Mouse (Mus musculus) forebrain, embryonic 10.5 days (tissue): Measurements from ENCODE around the gene Tmem115. TPM values are rescaled to one million over a fixed set of nuclear protein-coding genes. Genes with fewer than 3 reads are reported as not detected.

Experiments used
- DNase-seq: peaks from one replicate; pipeline ENCODE4 v3.0.0-alpha.2; 2017; ENCODE audit warnings: low spot score; ENCODE audit errors: extremely low spot score
- H3K27ac ChIP-seq: fragments of 300-500 bp; sonication (generic); 2 replicates; pipeline ENCODE4 v1.5.1; 2016; ENCODE audit warnings: mild to moderate bottlenecking
- H3K27me3 ChIP-seq: fragments of 300-500 bp; sonication (generic); 2 replicates; pipeline ENCODE4 v1.6.1; 2016; ENCODE audit warnings: mild to moderate bottlenecking; ENCODE audit not compliant: poor library complexity, severe bottlenecking
- H3K36me3 ChIP-seq: fragments of 300-500 bp; sonication (generic); replicated peaks from 2 replicates; pipeline ENCODE4 v1.6.1; 2016; ENCODE audit warnings: mild to moderate bottlenecking, moderate library complexity
- H3K4me1 ChIP-seq: fragments of 300-500 bp; sonication (generic); 2 replicates; pipeline ENCODE4 v1.6.1; 2016
- H3K4me3 ChIP-seq: fragments of 300-500 bp; sonication (generic); 2 replicates; pipeline ENCODE4 v1.5.1; 2016; ENCODE audit warnings: mild to moderate bottlenecking, moderate library complexity
- H3K9me3 ChIP-seq: fragments of 300-500 bp; sonication (generic); 2 replicates; pipeline ENCODE4 v1.6.1; 2016; ENCODE audit warnings: mild to moderate bottlenecking, moderate library complexity
- WGBS: fragments of 180-500 bp; shearing (Covaris S2); methylation state at CpG from one replicate; pipeline ENCODE4 v1.1.7; 2016; 5-methylcytosine and 5-hydroxymethylcytosine counted together
- polyA plus RNA-seq: library from polyadenylated mRNA; unstranded; fragments of >200 nt; fragmentation: Nextera tagmentation; extraction: Ambion mirVana; gene quantifications from 2 replicates; pipeline ENCODE4 v1.2.1, GENCODE M21; 2016

Gene Tmem115
- polyA plus RNA-seq, 1 experiment from 2014 or later: 33.0 TPM

GRCm38 (mm10) chr9:107582509-107583062 lies 48.8 kb downstream of the Tmem115 start:
- Histone ChIP-seq H3K36me3 (peaks cover 19% of the 10 kb centered on the region), H3K4me1 (peaks cover 56% of the 10 kb centered on the region), H3K9me3 (no peaks in the 10 kb centered on the region), H3K4me3 (peak overlapping the region; percentile 0; the same call in 1 of the 2 replicates), H3K27ac (0 out of 2 replicates have a peak overlapping the region, but pooled peaks have one; percentile 92), H3K27me3 (no peaks in the 10 kb centered on the region)
- WGBS: 90% methylated on average over 7 of the region's 7 CpGs
- DNase-seq: no peak

GRCm38 (mm10) chr9:107583174-107583573 lies 49.4 kb downstream of the Tmem115 start:
- H3K9me3 ChIP-seq: no peaks in the 10 kb centered on the region
- peaks cover 55% of the 10 kb centered on the region for H3K4me1 ChIP-seq
- H3K27ac ChIP-seq: no peak overlapping the region
- peaks cover 19% of the 10 kb centered on the region for H3K36me3 ChIP-seq
- WGBS: 94% methylated on average over 14 of the region's 14 CpGs
- H3K4me3 ChIP-seq: peak overlapping the region; percentile 0; the same call in 1 of the 2 replicates
- DNase-seq: no peak
- H3K27me3 ChIP-seq: no peaks in the 10 kb centered on the region

- Histone ChIP-seq H3K9me3 (no peaks in the 10 kb centered on the region), H3K27me3 (no peaks in the 10 kb centered on the region), H3K4me3 (peak overlapping the region; percentile 82; the same call in 1 of the 2 replicates), H3K4me1 (peaks cover 43% of the 10 kb centered on the region), H3K36me3 (peaks cover 38% of the 10 kb centered on the region), H3K27ac (peak overlapping the region; percentile 36)
- no peak for DNase-seq
- WGBS: 92% methylated on average over 5 of the region's 5 CpGs
Measured at GRCm38 (mm10) chr9:107586504-107586903, 52.8 kb downstream of the Tmem115 start.

- peaks cover 45% of the 10 kb centered on the region for H3K36me3 ChIP-seq
- H3K4me1 ChIP-seq: peaks cover 36% of the 10 kb centered on the region
- H3K27me3 ChIP-seq: no peaks in the 10 kb centered on the region
- H3K27ac ChIP-seq: peak within 1 kb of the TSS; percentile 90
- no peaks in the 10 kb centered on the region for H3K9me3 ChIP-seq
- whole genome bisulfite sequencing: 14% methylated on average over 46 of the region's 46 CpGs
- H3K4me3 ChIP-seq: peak within 1 kb of the TSS; percentile 82
- DNase-seq: peak; percentile 95
Measured at GRCm38 (mm10) chr9:107586974-107587832, 53.5 kb downstream of the Tmem115 start, which contains the start of gene Ifrd2. Gene Ifrd2 (plus strand): TSS chr9:107587642.

GRCm38 (mm10) chr9:107587833-107588639 lies 54.3 kb downstream of the Tmem115 start:
- no peak for DNase-seq
- peaks cover 48% of the 10 kb centered on the region for H3K36me3 ChIP-seq
- 7% methylated on average over 33 of the region's 33 CpGs for WGBS
- H3K27ac ChIP-seq: peak overlapping the region; percentile 90
- H3K27me3 ChIP-seq: no peaks in the 10 kb centered on the region
- peak overlapping the region; percentile 82 for H3K4me3 ChIP-seq
- peaks cover 33% of the 10 kb centered on the region for H3K4me1 ChIP-seq
- no peaks in the 10 kb centered on the region for H3K9me3 ChIP-seq

Other genes starting within 250 kb of the Tmem115 start
- 5.9 and 6.6 TPM in 2 replicates for gene Mapkapk3, start 244.1 kb upstream of the Tmem115 start, polyA plus RNA-seq
- 7.2 and 7.6 TPM in 2 replicates for gene Cish, start 237.9 kb upstream of the Tmem115 start, polyA plus RNA-seq
- gene Hemk1, start 195.6 kb upstream of the Tmem115 start, polyA plus RNA-seq: 13.5 and 13.7 TPM in 2 replicates
- 1.0 and 1.6 TPM in 2 replicates for gene 6430571L13Rik, start 193.3 kb upstream of the Tmem115 start, polyA plus RNA-seq
- 1.0 and 1.2 TPM in 2 replicates for gene Cacna2d2, start 134.3 kb upstream of the Tmem115 start, polyA plus RNA-seq
- gene Cyb561d2, start 8.2 kb downstream of the Tmem115 start, polyA plus RNA-seq: 20.4 and 21.0 TPM in 2 replicates
- 36.7 and 37.3 TPM in 2 replicates for gene Nprl2, start 8.3 kb downstream of the Tmem115 start, polyA plus RNA-seq
- 0.74 and 1.4 TPM in 2 replicates for gene Zmynd10, start 13.4 kb downstream of the Tmem115 start, polyA plus RNA-seq
- 57.4 and 59.6 TPM in 2 replicates for gene Rassf1, start 17.6 kb downstream of the Tmem115 start, polyA plus RNA-seq
- 73.3 and 74.1 TPM in 2 replicates for gene Tusc2, start 29.3 kb downstream of the Tmem115 start, polyA plus RNA-seq
- 147 TPM in 2 replicates for gene Hyal2, start 34.0 kb downstream of the Tmem115 start, polyA plus RNA-seq
- gene Hyal1, start 43.0 kb downstream of the Tmem115 start, polyA plus RNA-seq: 6.8 and 7.4 TPM in 2 replicates
- 13.9 and 17.9 TPM in 2 replicates for gene Naa80, start 44.9 kb downstream of the Tmem115 start, polyA plus RNA-seq
- gene Hyal3, start 46.9 kb downstream of the Tmem115 start, polyA plus RNA-seq: 0.42 and 0.47 TPM in 2 replicates
- gene Ifrd2, start 53.7 kb downstream of the Tmem115 start, polyA plus RNA-seq: 58.6 and 66.8 TPM in 2 replicates
- 1.4 and 2.0 TPM in 2 replicates for gene Sema3b, start 75.3 kb downstream of the Tmem115 start, polyA plus RNA-seq
- 526 and 533 TPM in 2 replicates for gene Gnai2, start 101.4 kb downstream of the Tmem115 start, polyA plus RNA-seq
- 8.8 and 9.0 TPM in 2 replicates for gene Slc38a3, start 135.6 kb downstream of the Tmem115 start, polyA plus RNA-seq
- gene Gnat1, start 145.8 kb downstream of the Tmem115 start, polyA plus RNA-seq: 3.9 and 4.1 TPM in 2 replicates
- 10.0 and 11.2 TPM in 2 replicates for gene Sema3f, start 176.5 kb downstream of the Tmem115 start, polyA plus RNA-seq
- gene Rbm5, start 237.1 kb downstream of the Tmem115 start, polyA plus RNA-seq: 185 and 192 TPM in 2 replicates